Mouse (Mus musculus) skeletal muscle tissue, postnatal 0 days (tissue): ENCODE results near the gene Cpa3. TPM values are rescaled to one million over a fixed set of nuclear protein-coding genes. Genes with fewer than 3 reads are reported as not detected.

Experiments
- microRNA-seq, 2 experiments: library from miRNA; unstranded; fragments of <30 nt; microRNA quantifications; one replicate each; pipeline ENCODE4; 2016
- polyA plus RNA-seq: library from polyadenylated mRNA; unstranded; fragments of >200 nt; fragmentation: Nextera tagmentation; extraction: Ambion mirVana; gene quantifications from 2 replicates; pipeline ENCODE4 v1.2.1, GENCODE M21; 2015

The Cpa3 gene
- polyA plus RNA-seq = 322 and 568 TPM in 2 replicates

DNA sequence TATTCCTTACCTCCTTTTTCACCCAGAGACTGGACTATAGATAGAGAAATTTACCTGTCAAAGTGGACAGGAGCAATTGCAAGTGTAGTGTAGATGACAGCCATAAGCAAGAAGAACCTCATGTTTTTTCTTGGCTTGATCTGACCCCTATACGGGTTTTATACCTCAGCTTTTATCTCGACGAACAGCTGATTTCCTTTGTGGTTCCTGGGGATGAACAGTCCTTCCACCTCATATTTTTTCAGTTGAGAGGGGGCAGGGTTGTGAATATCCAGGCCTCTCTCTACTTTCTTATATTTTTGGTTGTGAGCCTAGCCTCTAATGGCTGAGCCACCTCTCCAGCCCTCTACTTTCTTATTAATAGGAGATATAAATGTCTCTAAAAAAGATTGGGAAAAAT lies at the start of gene Cpa3:
TSS of gene Cpa3 (minus strand) at position 132 of the 400 bp plus-strand sequence.

GRCm38 (mm10) chr3:20275633-20276032 lies 33.7 kb upstream of the Cpa3 start, which contains the start of gene Cpb1:
Cpb1 (minus strand) TSS chr3:20275733.

Small RNAs within 50 kb of the gene (microRNA-seq; reads per million reads assigned to microRNA genes)
- gene Mir7007 = 6.6 to 8.9 reads per million in 2 experiments

Other genes starting within 250 kb of the Cpa3 start
- gene Hps3, start 206.9 kb downstream of the Cpa3 start, polyA plus RNA-seq = 4.5 and 4.9 TPM in 2 replicates
- 4.6 and 6.7 TPM in 2 replicates for gene Hltf, start 184.4 kb downstream of the Cpa3 start, polyA plus RNA-seq
- gene Gyg, start 86.9 kb downstream of the Cpa3 start, polyA plus RNA-seq = 115 and 137 TPM in 2 replicates
- 0.27 and 0.43 TPM in 2 replicates for gene Cpb1, start 33.6 kb upstream of the Cpa3 start, polyA plus RNA-seq
- gene Agtr1b, start 125.0 kb upstream of the Cpa3 start, polyA plus RNA-seq = 0.30 and 0.41 TPM in 2 replicates